Mouse (Mus musculus) heart, embryonic 11.5 days (tissue): Measurements from ENCODE around the gene Ppard. TPM values are rescaled to one million over a fixed set of nuclear protein-coding genes. Genes with fewer than 3 reads are reported as not detected.
A peak's percentile ranks its signal among the peaks of the same experiment; 100 is the strongest.

ENCODE experiments used
- ATAC-seq: fragments of 200-750 bp; cut with Nextera tagmentation; replicated peaks from 2 replicates; pipeline ENCODE4 v1.8.0; 2017; ENCODE audit warnings: moderate library complexity; ENCODE audit not compliant: insufficient number of reproducible peaks, low FRiP score, low TSS enrichment
- H3K27ac ChIP-seq: fragments of 300-500 bp; sonication (generic); 2 replicates; pipeline ENCODE4 v1.5.1; 2014; ENCODE audit warnings: mild to moderate bottlenecking, low read depth, low read length
- H3K27me3 ChIP-seq: fragments of 300-500 bp; sonication (generic); 2 replicates; pipeline ENCODE4 v1.6.1; 2014; ENCODE audit warnings: mild to moderate bottlenecking, low read length, mixed read lengths; ENCODE audit not compliant: control insufficient read depth, insufficient read depth
- H3K36me3 ChIP-seq: fragments of 300-500 bp; sonication (generic); 2 replicates; pipeline ENCODE4 v1.6.1; 2014; ENCODE audit warnings: mild to moderate bottlenecking, low read length, moderate library complexity, mixed read lengths; ENCODE audit not compliant: control insufficient read depth, insufficient read depth
- H3K4me1 ChIP-seq: fragments of 300-500 bp; sonication (generic); 2 replicates; pipeline ENCODE4 v1.6.1; 2014; ENCODE audit warnings: low read length; ENCODE audit not compliant: control insufficient read depth, insufficient read depth
- H3K4me2 ChIP-seq: fragments of 300-500 bp; sonication (generic); 2 replicates; pipeline ENCODE4 v1.6.1; 2014; ENCODE audit warnings: mild to moderate bottlenecking, moderate library complexity
- H3K4me3 ChIP-seq: fragments of 300-500 bp; sonication (generic); 2 replicates; pipeline ENCODE4 v1.5.1; 2014; ENCODE audit warnings: low read depth, low read length
- H3K9ac ChIP-seq: fragments of 300-500 bp; sonication (generic); 2 replicates; pipeline ENCODE4 v1.6.1; 2014; ENCODE audit warnings: mild to moderate bottlenecking, low read depth, low read length, moderate library complexity
- H3K9me3 ChIP-seq: fragments of 300-500 bp; sonication (generic); replicated peaks from 2 replicates; pipeline ENCODE4 v1.6.1; 2016; ENCODE audit warnings: low read length; ENCODE audit not compliant: control insufficient read depth
- WGBS: fragments of 180-500 bp; shearing (Covaris S2); extraction: QIAGEN DNeasy Blood & Tissue Kit; methylation state at CpG from one replicate; pipeline ENCODE4 v1.1.7; 2014; ENCODE audit not compliant: insufficient replicate concordance; 5-methylcytosine and 5-hydroxymethylcytosine counted together
- polyA plus RNA-seq: library from polyadenylated mRNA; unstranded; fragments of >200 nt; fragmentation: Nextera tagmentation; extraction: Ambion mirVana; gene quantifications from 2 replicates; pipeline ENCODE4 v1.2.1, GENCODE M21; 2014

Ppard gene
- polyA plus RNA-seq, 1 experiment from 2014 or later: 2.0 TPM

GRCm38 (mm10) chr17:28299669-28300320 is 67.3 kb downstream of the Ppard start:
- Histone ChIP-seq H3K4me1 (peaks cover 4% of the 10 kb centered on the region; the same call in 1 of the 2 replicates), H3K36me3 (no peaks in the 10 kb centered on the region), H3K4me2 (no peak overlapping the region), H3K4me3 (no peak overlapping the region), H3K27ac (no peak overlapping the region), H3K9ac (no peak overlapping the region; the same call in none of the 2 replicates), H3K9me3 (no peaks in the 10 kb centered on the region), H3K27me3 (no peaks in the 10 kb centered on the region)
- WGBS: 39% methylated on average over 11 of the region's 11 CpGs
- no peak for ATAC-seq

- Histone ChIP-seq H3K27me3 (no peaks in the 10 kb centered on the region), H3K9ac (no peak overlapping the region; the same call in 1 of the 2 replicates), H3K27ac (no peak overlapping the region), H3K36me3 (no peaks in the 10 kb centered on the region), H3K4me3 (no peak overlapping the region), H3K9me3 (no peaks in the 10 kb centered on the region), H3K4me1 (peaks cover 4% of the 10 kb centered on the region; the same call in 1 of the 2 replicates), H3K4me2 (no peak overlapping the region)
- WGBS: 58% methylated on average over 9 of the region's 9 CpGs
- ATAC-seq: peak; percentile 19; the same call in 1 of the 2 replicates
Observed at GRCm38 (mm10) chr17:28300323-28300722, 67.8 kb downstream of the Ppard start.

GRCm38 (mm10) chr17:28300850-28301249 is 68.3 kb downstream of the Ppard start:
- WGBS: 43% methylated on average over 3 of the region's 3 CpGs
- H3K36me3 ChIP-seq: no peaks in the 10 kb centered on the region
- peaks cover 4% of the 10 kb centered on the region; the same call in 1 of the 2 replicates for H3K4me1 ChIP-seq
- H3K9me3 ChIP-seq: no peaks in the 10 kb centered on the region
- H3K4me2 ChIP-seq: no peak overlapping the region
- ATAC-seq: no peak
- H3K27ac ChIP-seq: no peak overlapping the region
- H3K4me3 ChIP-seq: no peak overlapping the region
- H3K9ac ChIP-seq: no peak overlapping the region
- no peaks in the 10 kb centered on the region for H3K27me3 ChIP-seq

- no peak for ATAC-seq
- WGBS: 53% methylated on average over 10 of the region's 10 CpGs
Observed at GRCm38 (mm10) chr17:28305172-28305571, 72.7 kb downstream of the Ppard start.

GRCm38 (mm10) chr17:28308297-28309195 is 76.0 kb downstream of the Ppard start:
- Histone ChIP-seq H3K9me3 (no peaks in the 10 kb centered on the region), H3K4me2 (peak overlapping the region; percentile 44), H3K4me3 (no peak overlapping the region), H3K4me1 (no peaks in the 10 kb centered on the region), H3K27me3 (no peaks in the 10 kb centered on the region), H3K27ac (no peak overlapping the region), H3K9ac (no peak overlapping the region), H3K36me3 (no peaks in the 10 kb centered on the region)
- WGBS: 11% methylated on average over 18 of the region's 18 CpGs
- no peak for ATAC-seq

More at GRCm38 (mm10) chr17:28305172-28305571, 72.7 kb downstream of the Ppard start:
- Histone ChIP-seq H3K4me2 (no peak overlapping the region), H3K9me3 (no peaks in the 10 kb centered on the region), H3K4me3 (no peak overlapping the region), H3K27ac (no peak overlapping the region), H3K4me1 (no peaks in the 10 kb centered on the region), H3K27me3 (no peaks in the 10 kb centered on the region), H3K9ac (no peak overlapping the region), H3K36me3 (no peaks in the 10 kb centered on the region)

GRCm38 (mm10) chr17:28310831-28311230 is 78.3 kb downstream of the Ppard start:
- ATAC-seq: no peak
- H3K4me2 ChIP-seq: no peak overlapping the region
- WGBS: 74% methylated on average over 3 of the region's 3 CpGs
- no peak overlapping the region for H3K4me3 ChIP-seq
- H3K9me3 ChIP-seq: no peaks in the 10 kb centered on the region
- no peak overlapping the region for H3K9ac ChIP-seq
- no peaks in the 10 kb centered on the region for H3K27me3 ChIP-seq
- H3K36me3 ChIP-seq: no peaks in the 10 kb centered on the region
- H3K27ac ChIP-seq: no peak overlapping the region
- H3K4me1 ChIP-seq: peaks cover 7% of the 10 kb centered on the region

GRCm38 (mm10) chr17:28311366-28312132 is 79.0 kb downstream of the Ppard start:
- Histone ChIP-seq H3K36me3 (peaks cover 4% of the 10 kb centered on the region; the same call in 1 of the 2 replicates), H3K4me1 (peaks cover 7% of the 10 kb centered on the region), H3K4me3 (no peak overlapping the region), H3K4me2 (no peak overlapping the region), H3K9ac (no peak overlapping the region), H3K27me3 (no peaks in the 10 kb centered on the region), H3K27ac (no peak overlapping the region), H3K9me3 (no peaks in the 10 kb centered on the region)
- WGBS: 69% methylated on average over 5 of the region's 5 CpGs
- ATAC-seq: no peak
